Mouse (Mus musculus) ES-Bruce4 (cell line): Measurements from ENCODE around the gene Lasp1.

Experiments used
- CTCF ChIP-seq: IDR thresholded peaks from one replicate; pipeline ENCODE4 v1.8.1; 2011; ENCODE audit warnings: low read depth, low read length
- EP300 ChIP-seq: IDR thresholded peaks from 2 replicates; pipeline ENCODE4 v1.6.1; 2011; ENCODE audit warnings: low read depth, low read length; ENCODE audit not compliant: insufficient read depth

DNA sequence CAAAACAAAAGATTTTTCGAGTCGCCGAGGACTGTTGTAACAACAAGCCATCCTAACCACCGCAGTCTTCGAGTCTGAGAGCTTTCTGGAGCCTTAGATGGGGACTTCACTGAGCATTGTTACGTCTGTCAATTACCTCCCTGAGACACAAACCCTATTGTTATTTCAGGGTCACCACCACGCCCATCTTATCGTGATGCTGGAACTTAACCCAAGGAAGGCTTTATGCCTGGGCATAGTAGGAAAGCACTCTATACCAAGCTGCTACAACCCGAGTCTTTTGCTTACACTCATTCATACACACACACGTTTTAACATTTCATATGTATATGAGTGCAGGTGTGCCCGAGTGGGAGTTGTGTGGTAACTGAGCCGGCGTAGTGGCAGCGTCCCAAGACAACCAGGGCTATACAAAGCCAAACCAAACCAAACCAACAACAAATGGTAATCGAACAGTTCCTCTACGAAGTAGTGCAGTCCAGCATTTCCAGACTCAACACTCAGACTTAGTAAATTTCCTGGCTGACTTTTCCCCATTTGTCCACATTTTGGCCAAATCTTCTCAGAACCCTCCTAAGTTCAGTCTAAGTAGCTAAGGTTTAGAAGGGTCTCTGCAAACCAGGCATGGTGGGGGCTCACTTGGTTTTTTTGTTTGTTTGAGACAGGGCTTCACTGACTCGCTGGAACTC lies 22.8 kb upstream of the Lasp1 start, which contains the start of gene 1700001P01Rik:
- no peak for TF ChIP-seq CTCF
- no peak for TF ChIP-seq EP300
